Mouse (Mus musculus) heart, embryonic 14.5 days (tissue): ENCODE data around the gene Zbtb45. TPM values are rescaled to one million over a fixed set of nuclear protein-coding genes. Genes with fewer than 3 reads are reported as not detected.

ENCODE experiments used
- ATAC-seq: fragments of 200-750 bp; cut with Nextera tagmentation; 2 replicates; pipeline ENCODE4 v1.8.0; 2017; ENCODE audit warnings: low read depth, moderate TSS enrichment; ENCODE audit not compliant: insufficient number of reproducible peaks, insufficient read depth, low FRiP score
- H3K27ac ChIP-seq, 2 experiments: fragments of 200-500 bp in 1 of 2; fragments of 300-500 bp in 1 of 2; sonication (generic) in 1 of 2; replicated peaks in 1 of 2; 2 replicates each; pipeline ENCODE4 v1.5.1; 2012 to 2014; ENCODE audit warnings: low read depth in 2 of 2, low read length in 2 of 2, control low read depth in 1 of 2, mild to moderate bottlenecking in 1 of 2, mixed read lengths in 1 of 2; ENCODE audit not compliant: control insufficient read depth in 1 of 2, insufficient read depth in 1 of 2
- H3K27me3 ChIP-seq: fragments of 300-500 bp; sonication (generic); 2 replicates; pipeline ENCODE4 v1.6.1; 2014; ENCODE audit warnings: mild to moderate bottlenecking, low read length, control low read depth; ENCODE audit not compliant: control insufficient read depth, insufficient read depth
- H3K36me3 ChIP-seq: fragments of 300-500 bp; sonication (generic); 2 replicates; pipeline ENCODE4 v1.6.1; 2014; ENCODE audit warnings: mild to moderate bottlenecking, control low read depth, low read length, mixed read lengths; ENCODE audit not compliant: control insufficient read depth, insufficient read depth
- H3K4me1 ChIP-seq, 2 experiments: fragments of 200-500 bp in 1 of 2; fragments of 300-500 bp in 1 of 2; sonication (generic) in 1 of 2; 2 replicates each; pipeline ENCODE4 v1.6.1; 2012 to 2014; ENCODE audit warnings: low read length in 2 of 2, control low read depth in 1 of 2, mixed read lengths in 1 of 2; ENCODE audit not compliant: control insufficient read depth in 2 of 2, insufficient read depth in 2 of 2
- H3K4me2 ChIP-seq: fragments of 300-500 bp; sonication (generic); 2 replicates; pipeline ENCODE4 v1.6.1; 2014; ENCODE audit warnings: mild to moderate bottlenecking, low read length
- H3K4me3 ChIP-seq, 2 experiments: fragments of 200-500 bp in 1 of 2; fragments of 300-500 bp in 1 of 2; sonication (generic) in 1 of 2; 2 replicates each; pipeline ENCODE4 v1.5.1; 2012 to 2014; ENCODE audit warnings: low read length in 2 of 2, mild to moderate bottlenecking in 2 of 2, control low read depth in 1 of 2, low read depth in 1 of 2, moderate library complexity in 1 of 2; ENCODE audit not compliant: control insufficient read depth in 1 of 2, insufficient read depth in 1 of 2
- H3K9ac ChIP-seq: fragments of 300-500 bp; sonication (generic); 2 replicates; pipeline ENCODE4 v1.6.1; 2014; ENCODE audit warnings: mild to moderate bottlenecking, low read length
- H3K9me3 ChIP-seq: fragments of 300-500 bp; sonication (generic); 2 replicates; pipeline ENCODE4 v1.6.1; 2016; ENCODE audit warnings: low read length, control low read depth; ENCODE audit not compliant: control insufficient read depth
- whole genome bisulfite sequencing: fragments of 180-500 bp; shearing (Covaris S2); extraction: QIAGEN DNeasy Blood & Tissue Kit; methylation state at CpG from one replicate; pipeline ENCODE4 v1.1.7; 2014; 5-methylcytosine and 5-hydroxymethylcytosine counted together
- polyA plus RNA-seq: library from polyadenylated mRNA; unstranded; fragments of >200 nt; fragmentation: Nextera tagmentation; extraction: Ambion mirVana; gene quantifications from 2 replicates; pipeline ENCODE4 v1.2.1, GENCODE M21; 2014

The Zbtb45 gene
- polyA plus RNA-seq, 1 experiment from 2014 or later: 17.2 TPM

DNA sequence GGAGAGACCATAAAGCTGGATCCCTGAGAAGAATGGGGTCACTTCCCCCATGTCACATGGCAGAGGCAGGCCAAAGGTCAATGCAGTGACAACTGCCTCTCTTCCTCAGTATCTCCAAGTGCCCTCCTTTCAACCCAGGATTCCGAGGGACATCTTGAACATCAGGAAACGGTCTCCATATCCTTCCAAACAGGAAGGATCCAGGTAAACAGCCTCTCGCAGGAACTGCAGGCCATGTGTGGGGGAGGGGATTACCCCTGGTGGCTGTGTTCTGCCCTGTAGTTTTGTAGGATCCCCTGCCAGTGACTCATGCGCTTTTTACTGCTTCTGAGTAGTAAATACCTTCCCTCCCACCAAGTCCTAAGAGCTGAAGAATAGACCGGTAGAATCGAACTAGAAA, 30.1 kb downstream of the Zbtb45 start:
- peaks cover 7% of the 10 kb centered on the region; the same call in 1 of the 2 replicates for H3K36me3 ChIP-seq
- WGBS: 63% methylated on average over 6 of the region's 6 CpGs
- H3K27me3 ChIP-seq: no peaks in the 10 kb centered on the region
- no peak for ATAC-seq
- H3K4me2 ChIP-seq: no peak overlapping the region
- peaks cover 9% of the 10 kb centered on the region in 2 experiments for H3K4me1 ChIP-seq
- no peaks in the 10 kb centered on the region for H3K9me3 ChIP-seq
- H3K9ac ChIP-seq: no peak overlapping the region
- H3K27ac ChIP-seq: no peak overlapping the region
- no peak overlapping the region for H3K4me3 ChIP-seq

- H3K27ac ChIP-seq: peak overlapping the region in 1 of 2 experiments; percentile 93; a peak in 3 of 4 replicates
- peaks cover 9% of the 10 kb centered on the region in 2 experiments for H3K4me1 ChIP-seq
- H3K9me3 ChIP-seq: no peaks in the 10 kb centered on the region
- no peaks in the 10 kb centered on the region for H3K27me3 ChIP-seq
- ATAC-seq: no peak
- WGBS: 81% methylated on average over 18 of the region's 18 CpGs
- peak overlapping the region; percentile 86 for H3K9ac ChIP-seq
- peak overlapping the region; percentile 91 for H3K4me2 ChIP-seq
- no peak overlapping the region for H3K4me3 ChIP-seq
- H3K36me3 ChIP-seq: peaks cover 7% of the 10 kb centered on the region; the same call in 1 of the 2 replicates
Measured at GRCm38 (mm10) chr7:12978931-12979722, 30.7 kb downstream of the Zbtb45 start.

- WGBS: under 1% methylated on average over 47 of the region's 49 CpGs
- peak; percentile 98 for ATAC-seq
- Histone ChIP-seq H3K4me2 (peak within 1 kb of the TSS; percentile 91), H3K27ac (peak within 1 kb of the TSS; percentile 93 to 98), H3K27me3 (no peaks in the 10 kb centered on the region), H3K4me1 (peaks cover 9% of the 10 kb centered on the region in 2 experiments), H3K9me3 (no peaks in the 10 kb centered on the region), H3K9ac (peak within 1 kb of the TSS; percentile 86), H3K4me3 (peak within 1 kb of the TSS; percentile 68 to 92), H3K36me3 (peaks cover 13% of the 10 kb centered on the region)
Measured at GRCm38 (mm10) chr7:12977682-12978389, 32.0 kb downstream of the Zbtb45 start, which contains the start of gene Zfp446. Zfp446 (plus strand) TSS chr7:12977848.

- Histone ChIP-seq H3K4me2 (no peak overlapping the region), H3K9ac (no peak overlapping the region), H3K9me3 (no peaks in the 10 kb centered on the region), H3K27ac (no peak overlapping the region), H3K4me3 (no peak overlapping the region), H3K36me3 (peaks cover 46% of the 10 kb centered on the region), H3K27me3 (no peaks in the 10 kb centered on the region), H3K4me1 (peaks cover 0 to 12% of the 10 kb centered on the region in 2 experiments; a peak in 2 of 4 replicates)
- no peak for ATAC-seq
- 90% methylated on average over 25 of the region's 25 CpGs for WGBS
Measured at GRCm38 (mm10) chr7:12970906-12971305, 38.9 kb downstream of the Zbtb45 start.

GRCm38 (mm10) chr7:12966104-12966845, 43.6 kb downstream of the Zbtb45 start:
- Histone ChIP-seq H3K4me1 (peaks cover 5 to 16% of the 10 kb centered on the region in 2 experiments), H3K9me3 (no peaks in the 10 kb centered on the region), H3K4me2 (peak overlapping the region; percentile 94), H3K4me3 (peak overlapping the region; percentile 92 to 95), H3K36me3 (peaks cover 27% of the 10 kb centered on the region), H3K27me3 (no peaks in the 10 kb centered on the region), H3K9ac (peak overlapping the region; percentile 97), H3K27ac (peak overlapping the region; percentile 86 to 87)
- peak; percentile 42 for ATAC-seq
- WGBS: under 1% methylated on average over 28 of the region's 29 CpGs

DNA sequence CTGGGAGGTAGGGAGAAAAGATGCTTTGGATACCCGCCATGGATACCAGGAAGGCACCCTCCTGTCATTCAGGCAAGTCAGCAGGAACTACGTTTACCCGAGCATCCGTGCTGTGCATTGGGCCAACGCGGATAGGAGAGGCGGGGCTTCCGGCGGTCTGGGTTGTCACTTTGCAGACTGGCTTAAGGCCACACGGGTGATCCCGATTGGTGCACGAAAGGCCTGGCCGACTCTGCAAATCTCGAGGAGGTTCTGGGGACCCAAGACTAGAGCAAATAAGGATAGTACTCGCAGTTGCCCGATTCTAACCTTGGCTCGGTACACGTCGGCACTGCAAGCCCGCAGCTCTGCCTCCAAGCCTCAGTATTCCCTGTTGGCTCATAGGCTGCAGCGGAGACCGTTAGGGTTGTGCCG, 44.1 kb downstream of the Zbtb45 start, which contains the start of gene Zfp324:
Gene Zfp324 (plus strand): TSS at position 161 of the 414 bp plus-strand sequence.
- H3K4me3 ChIP-seq: peak within 1 kb of the TSS; percentile 92 to 95
- H3K4me1 ChIP-seq: peaks cover 5 to 16% of the 10 kb centered on the region in 2 experiments
- ATAC-seq: peak; percentile 83
- WGBS: under 1% methylated on average over 23 of the region's 23 CpGs
- peak within 1 kb of the TSS; percentile 86 to 87 for H3K27ac ChIP-seq
- H3K4me2 ChIP-seq: peak within 1 kb of the TSS; percentile 94
- peak within 1 kb of the TSS; percentile 97 for H3K9ac ChIP-seq
- H3K36me3 ChIP-seq: peaks cover 21% of the 10 kb centered on the region
- no peaks in the 10 kb centered on the region for H3K27me3 ChIP-seq
- H3K9me3 ChIP-seq: no peaks in the 10 kb centered on the region
